Mouse (Mus musculus) heart, postnatal 0 days (tissue): Measurements from ENCODE around the gene Stx5a. TPM values are rescaled to one million over a fixed set of nuclear protein-coding genes. Genes with fewer than 3 reads are reported as not detected.
"Not testable (repeated sequence)": the region's sequence is repeated elsewhere in the genome, so short reads cannot be mapped to it uniquely, and the experiment has no call there.

ENCODE experiments used
- ATAC-seq: fragments of 200-750 bp; cut with Nextera tagmentation; 2 replicates; pipeline ENCODE4 v1.8.0; 2017; ENCODE audit warnings: low read depth, moderate number of reproducible peaks, moderate library complexity; ENCODE audit not compliant: insufficient read depth
- DNase-seq: peaks from one replicate; pipeline ENCODE4 v3.0.0-alpha.2; 2016; ENCODE audit warnings: low spot score
- H3K27ac ChIP-seq: fragments of 300-500 bp; sonication (generic); 2 replicates; pipeline ENCODE4 v1.5.1; 2014; ENCODE audit warnings: low read depth, mild to moderate bottlenecking
- H3K27me3 ChIP-seq: fragments of 300-500 bp; sonication (generic); 2 replicates; pipeline ENCODE4 v1.6.1; 2014; ENCODE audit warnings: low read length, mixed read lengths; ENCODE audit not compliant: control insufficient read depth, insufficient read depth
- H3K36me3 ChIP-seq: fragments of 300-500 bp; sonication (generic); replicated peaks from 2 replicates; pipeline ENCODE4 v1.6.1; 2014; ENCODE audit warnings: low read length, mixed read lengths; ENCODE audit not compliant: control insufficient read depth, insufficient read depth
- H3K4me1 ChIP-seq: fragments of 300-500 bp; sonication (generic); 2 replicates; pipeline ENCODE4 v1.6.1; 2014; ENCODE audit warnings: antibody characterized with exemption; ENCODE audit not compliant: control insufficient read depth, insufficient read depth
- H3K4me2 ChIP-seq: fragments of 300-500 bp; sonication (generic); 2 replicates; pipeline ENCODE4 v1.6.1; 2014; ENCODE audit warnings: low read depth, mild to moderate bottlenecking, low read length, moderate library complexity
- H3K4me3 ChIP-seq: fragments of 300-500 bp; sonication (generic); 2 replicates; pipeline ENCODE4 v1.5.1; 2014; ENCODE audit warnings: low read depth, low read length
- H3K9ac ChIP-seq: fragments of 300-500 bp; sonication (generic); replicated peaks from 2 replicates; pipeline ENCODE4 v1.6.1; 2014; ENCODE audit warnings: low read depth, low read length, mixed read lengths
- H3K9me3 ChIP-seq: fragments of 300-500 bp; sonication (generic); replicated peaks from 2 replicates; pipeline ENCODE4 v1.6.1; 2016; ENCODE audit warnings: low read length; ENCODE audit not compliant: control insufficient read depth
- CTCF ChIP-seq: IDR thresholded peaks from 2 replicates; pipeline ENCODE4 v1.5.1; 2016; ENCODE audit warnings: antibody characterized with exemption, control low read depth, low read depth
- EP300 ChIP-seq: IDR thresholded peaks from 2 replicates; pipeline ENCODE4 v1.6.1; 2016; ENCODE audit warnings: antibody characterized with exemption, low read depth
- WGBS: fragments of 180-500 bp; shearing (Covaris S2); extraction: QIAGEN DNeasy Blood & Tissue Kit; methylation state at CpG from one replicate; pipeline ENCODE4 v1.1.7; 2014; 5-methylcytosine and 5-hydroxymethylcytosine counted together
- polyA plus RNA-seq: library from polyadenylated mRNA; unstranded; fragments of >200 nt; fragmentation: Nextera tagmentation; extraction: Ambion mirVana; gene quantifications from 2 replicates; pipeline ENCODE4 v1.2.1, GENCODE M21; 2015
- total RNA-seq: library from RNA; depleted of rRNA; stranded (reverse); fragments of >200 nt; gene quantifications from 2 replicates; pipeline ENCODE4 v1.2.3, GENCODE M21; 2014; ENCODE audit warnings: low replicate concordance

The Stx5a gene
- total and polyA plus RNA-seq, 2 experiments from 2014 or later, result 57.0 to 105 TPM

GRCm38 (mm10) chr19:8727495-8728114 is 13.6 kb upstream of the Stx5a start:
- H3K9ac ChIP-seq, result no peak overlapping the region
- H3K4me3 ChIP-seq, result no peak overlapping the region
- H3K36me3 ChIP-seq, result peaks cover 30% of the 10 kb centered on the region
- H3K27ac ChIP-seq, result no peak overlapping the region
- ATAC-seq (no peak), DNase-seq (no peak)
- no peak overlapping the region for H3K4me2 ChIP-seq
- peaks cover 14% of the 10 kb centered on the region; the same call in 1 of the 2 replicates for H3K4me1 ChIP-seq
- no peaks in the 10 kb centered on the region for H3K9me3 ChIP-seq
- H3K27me3 ChIP-seq, result no peaks in the 10 kb centered on the region
- TF ChIP-seq EP300 (no peak), CTCF (no peak)
- WGBS, result 23% methylated on average over 5 of the region's 5 CpGs

- H3K27me3 ChIP-seq, H3K4me2 ChIP-seq, DNase-seq, H3K9me3 ChIP-seq, H3K27ac ChIP-seq, H3K4me3 ChIP-seq, ATAC-seq, H3K9ac ChIP-seq: not testable (repeated sequence)
- Histone ChIP-seq H3K4me1 (peaks cover 14% of the 10 kb centered on the region; the same call in 1 of the 2 replicates), H3K36me3 (peaks cover 30% of the 10 kb centered on the region)
- WGBS, result 40% methylated on average over 3 of the region's 3 CpGs
These were observed 12.7 kb upstream of the Stx5a start for GRCm38 (mm10) chr19:8728335-8729099.

- H3K4me2 ChIP-seq, result no peak overlapping the region
- TF ChIP-seq EP300 (no peak), CTCF (no peak)
- no peak overlapping the region for H3K27ac ChIP-seq
- peaks cover 5% of the 10 kb centered on the region; the same call in 1 of the 2 replicates for H3K4me1 ChIP-seq
- no peak overlapping the region for H3K9ac ChIP-seq
- no peak overlapping the region for H3K4me3 ChIP-seq
- DNase-seq (no peak), ATAC-seq (no peak)
- 50% methylated on average over 3 of the region's 3 CpGs for WGBS
- H3K9me3 ChIP-seq, result no peaks in the 10 kb centered on the region
- H3K36me3 ChIP-seq, result peaks cover 17% of the 10 kb centered on the region
- H3K27me3 ChIP-seq, result no peaks in the 10 kb centered on the region
These were observed 6.9 kb upstream of the Stx5a start for GRCm38 (mm10) chr19:8734334-8734733.

- H3K4me1 ChIP-seq, result peaks cover 5% of the 10 kb centered on the region
- 0% methylated on average over 32 of the region's 32 CpGs for WGBS
- H3K9ac ChIP-seq, result peak within 1 kb of the TSS; percentile 74
- H3K4me3 ChIP-seq, result peak within 1 kb of the TSS; percentile 80
- peak within 1 kb of the TSS; percentile 70 for H3K27ac ChIP-seq
- ATAC-seq (peak; percentile 93), DNase-seq (peak; percentile 80)
- H3K36me3 ChIP-seq, result peaks cover 26% of the 10 kb centered on the region
- no peaks in the 10 kb centered on the region for H3K27me3 ChIP-seq
- H3K9me3 ChIP-seq, result no peaks in the 10 kb centered on the region
- peak within 1 kb of the TSS; percentile 92 for H3K4me2 ChIP-seq
- TF ChIP-seq CTCF, result no peak
- no peak for TF ChIP-seq EP300
These were observed 5.6 kb upstream of the Stx5a start, which contains the start of gene Wdr74 for GRCm38 (mm10) chr19:8735389-8736159. TSS of gene Wdr74 (plus strand) at chr19:8735827.

GRCm38 (mm10) chr19:8736160-8736467 is 5.1 kb upstream of the Stx5a start:
- WGBS, result 3% methylated on average over 11 of the region's 11 CpGs
- peaks cover 26% of the 10 kb centered on the region for H3K36me3 ChIP-seq
- peak overlapping the region; percentile 80 for H3K4me3 ChIP-seq
- H3K27me3 ChIP-seq, result no peaks in the 10 kb centered on the region
- no peak for DNase-seq
- peak; percentile 37 for ATAC-seq
- TF ChIP-seq CTCF (no peak), EP300 (no peak)
- peak overlapping the region; percentile 70 for H3K27ac ChIP-seq
- no peaks in the 10 kb centered on the region for H3K9me3 ChIP-seq
- peak overlapping the region; percentile 74 for H3K9ac ChIP-seq
- peak overlapping the region; percentile 92 for H3K4me2 ChIP-seq
- peaks cover 5% of the 10 kb centered on the region for H3K4me1 ChIP-seq
